Mouse (Mus musculus) brain, embryonic 14.5 days (tissue): Measurements from ENCODE around the gene Samd1. TPM values are rescaled to one million over a fixed set of nuclear protein-coding genes. Genes with fewer than 3 reads are reported as not detected.

Experiments used
- DNase-seq: peaks from one replicate; pipeline ENCODE4 v3.0.0-alpha.2; 2011; ENCODE audit warnings: low read depth
- CTCF ChIP-seq: fragments of 200-500 bp; IDR thresholded peaks from 2 replicates; pipeline ENCODE4 v1.5.1; 2012; ENCODE audit warnings: inconsistent platforms, mild to moderate bottlenecking, moderate library complexity, borderline replicate concordance; ENCODE audit not compliant: insufficient read depth, insufficient read length; ENCODE audit errors: extremely low read depth
- POLR2A ChIP-seq: fragments of 200-500 bp; IDR thresholded peaks from 2 replicates; pipeline ENCODE4 v1.6.1; 2012; ENCODE audit warnings: mild to moderate bottlenecking, inconsistent platforms, borderline replicate concordance; ENCODE audit not compliant: poor library complexity, insufficient read depth, insufficient read length, severe bottlenecking; ENCODE audit errors: extremely low read depth
- polyA plus RNA-seq: library from polyadenylated mRNA; depleted of rRNA; stranded (reverse); fragments of >200 nt; gene quantifications from 2 replicates; pipeline ENCODE4 v1.2.3, GENCODE M21; 2012

Gene Samd1
- polyA plus RNA-seq, 1 experiment = 87.5 TPM

GRCm38 (mm10) chr8:84021569-84021968 lies 24.1 kb downstream of the Samd1 start:
- no peak for DNase-seq
- no peak for TF ChIP-seq POLR2A
- TF ChIP-seq CTCF = no peak

DNA sequence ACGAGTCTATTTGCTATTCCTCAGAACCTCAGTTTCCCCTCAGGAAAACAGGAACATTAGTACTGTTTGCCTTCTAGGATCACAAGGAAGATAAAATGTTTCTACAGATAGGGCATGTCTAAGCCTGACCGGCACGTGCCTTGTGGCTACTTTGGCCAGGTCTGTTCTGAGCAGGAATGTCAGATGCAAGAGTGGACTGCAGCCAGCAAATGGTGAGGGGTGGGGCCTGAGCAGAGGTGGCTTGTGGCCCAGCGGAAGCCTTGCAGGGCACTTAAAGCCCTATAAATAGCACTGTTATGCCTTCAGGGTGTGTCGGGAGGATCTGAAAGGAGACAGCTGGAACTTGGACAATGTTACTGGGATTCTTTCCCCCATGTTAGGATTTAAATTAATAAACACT lies 25.6 kb downstream of the Samd1 start:
- no peak for DNase-seq
- TF ChIP-seq CTCF (no peak), POLR2A (no peak)

- TF ChIP-seq CTCF = no peak
- TF ChIP-seq POLR2A = no peak
- DNase-seq = no peak
These were observed 26.2 kb downstream of the Samd1 start for GRCm38 (mm10) chr8:84023631-84024030.

GRCm38 (mm10) chr8:84024171-84024570 lies 26.7 kb downstream of the Samd1 start:
- no peak for DNase-seq
- TF ChIP-seq POLR2A (no peak), CTCF (peak; percentile 78)

GRCm38 (mm10) chr8:84025863-84026262 lies 28.4 kb downstream of the Samd1 start:
- peak; percentile 84 for DNase-seq
- TF ChIP-seq POLR2A = no peak
- no peak for TF ChIP-seq CTCF

DNA sequence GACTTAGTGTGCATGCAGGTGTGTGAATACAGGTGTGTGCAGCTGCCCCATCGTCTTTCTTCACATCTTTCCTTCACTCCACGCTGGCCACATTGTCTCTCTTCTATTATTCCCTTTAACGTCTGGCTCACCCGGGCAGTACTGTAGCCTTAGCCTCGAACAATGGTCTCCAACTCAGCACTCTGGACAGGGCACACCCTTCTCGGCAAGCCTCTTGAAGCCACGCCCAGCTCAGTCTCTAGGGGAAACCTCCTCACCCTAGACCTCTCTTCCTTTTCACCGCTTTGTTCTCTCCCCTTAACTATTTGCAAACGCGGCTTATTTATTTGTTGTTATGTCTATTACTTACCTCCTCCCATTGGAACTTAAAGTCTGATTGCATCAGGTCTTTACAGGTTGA lies 30.0 kb downstream of the Samd1 start:
- no peak for DNase-seq
- no peak for TF ChIP-seq CTCF
- no peak for TF ChIP-seq POLR2A

- TF ChIP-seq CTCF = no peak
- no peak for TF ChIP-seq POLR2A
- DNase-seq = no peak
These were observed 31.8 kb downstream of the Samd1 start for GRCm38 (mm10) chr8:84029272-84029671.

GRCm38 (mm10) chr8:84032777-84033176 lies 35.3 kb downstream of the Samd1 start:
- no peak for TF ChIP-seq POLR2A
- TF ChIP-seq CTCF = no peak
- DNase-seq = no peak

DNA sequence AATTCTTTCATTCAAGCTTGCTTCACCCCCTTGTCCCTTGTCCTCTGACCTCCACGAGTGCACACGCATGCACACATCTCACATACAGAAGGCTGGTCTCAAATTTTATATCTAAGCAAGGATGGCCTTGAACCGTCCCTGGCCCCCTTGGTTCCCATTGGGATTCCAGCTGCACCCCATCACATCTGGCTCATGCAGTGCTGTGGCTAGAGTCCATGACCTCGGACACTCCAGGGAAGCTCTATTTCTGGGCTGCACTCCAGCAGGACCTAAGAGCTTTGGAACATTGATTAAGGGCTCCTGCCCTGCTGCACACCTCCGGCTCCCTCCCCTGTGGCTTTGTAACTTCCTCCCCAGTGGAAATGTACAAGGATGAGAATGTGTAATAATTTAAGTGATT lies 40.5 kb downstream of the Samd1 start:
- DNase-seq = no peak
- TF ChIP-seq POLR2A = no peak
- TF ChIP-seq CTCF = no peak

DNA sequence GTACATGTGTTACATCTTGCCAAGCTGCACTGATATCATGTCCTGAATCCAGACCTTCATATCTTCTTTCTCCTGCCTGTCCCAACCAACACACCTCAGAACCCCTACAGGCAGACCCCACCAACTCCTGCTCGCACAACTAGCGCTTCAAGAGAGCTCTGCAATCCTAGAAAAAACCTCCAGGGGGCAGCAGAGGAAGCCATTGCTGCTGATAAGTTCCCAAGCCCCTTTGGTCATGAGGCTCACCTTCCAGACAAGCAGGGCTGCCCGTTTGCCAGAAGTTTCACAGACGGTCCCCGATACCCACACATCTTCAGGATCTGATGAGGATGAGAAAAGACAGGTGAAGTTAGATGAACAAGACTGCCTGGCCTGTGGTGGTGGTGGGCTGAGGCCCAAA lies 41.6 kb downstream of the Samd1 start:
- peak; percentile 90 for DNase-seq
- TF ChIP-seq CTCF = peak; percentile 86
- no peak for TF ChIP-seq POLR2A

- peak; percentile 60 for DNase-seq
These were observed 44.8 kb downstream of the Samd1 start, which contains the start of gene Il27ra for GRCm38 (mm10) chr8:84042066-84042947. Il27ra (minus strand) TSS chr8:84042589.

DNA sequence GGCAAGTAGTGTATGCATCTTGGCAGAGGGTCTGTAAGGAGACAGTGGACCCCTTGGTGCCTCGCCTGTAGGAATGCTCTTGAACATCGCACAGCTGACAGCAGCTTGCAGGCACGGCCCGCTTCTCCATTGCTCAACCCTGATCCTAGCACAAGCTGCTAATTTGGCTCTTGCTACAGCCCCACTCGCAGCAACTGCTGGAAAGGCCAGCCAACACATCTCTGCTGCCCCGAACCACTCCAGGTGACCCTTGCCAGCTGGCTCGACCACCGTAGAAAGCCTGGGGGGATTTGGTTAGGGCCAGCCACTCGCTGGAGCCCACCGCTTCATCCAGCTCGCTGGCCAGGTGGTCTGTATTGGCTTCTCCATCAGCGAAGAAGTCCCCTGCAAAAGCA lies 45.5 kb downstream of the Samd1 start:
- DNase-seq = peak; percentile 25
- TF ChIP-seq CTCF = no peak
- TF ChIP-seq POLR2A = no peak

More at GRCm38 (mm10) chr8:84042066-84042947, 44.8 kb downstream of the Samd1 start, which contains the start of gene Il27ra:
- no peak for TF ChIP-seq POLR2A
- TF ChIP-seq CTCF = peak; percentile 78
